Mouse (Mus musculus): ENCODE measurements around the gene Nrsn2. TPM values are rescaled to one million over a fixed set of nuclear protein-coding genes. Genes with fewer than 3 reads are reported as not detected.
A peak's percentile ranks its signal among the peaks of the same experiment; 100 is the strongest.

The Nrsn2 gene
- polyA plus RNA-seq, 1 experiment, result 0.51 TPM

GRCm38 (mm10) chr2:152349205-152349604 lies 27.2 kb downstream of the Nrsn2 start:
- Histone ChIP-seq H3K27ac (ENCODE audit: insufficient read depth, low read depth, low read length) (no peak overlapping the region), H3K36me3 (ENCODE audit: control insufficient read depth, insufficient read depth, low read length) (no peaks in the 10 kb centered on the region), H3K4me1 (ENCODE audit: control insufficient read depth, insufficient read depth, insufficient read length, low read length) (peaks cover 3% of the 10 kb centered on the region; the same call in 1 of the 2 replicates), H3K4me3 (ENCODE audit: low read depth, low read length) (no peak overlapping the region), H3K27me3 (ENCODE audit: control insufficient read depth, insufficient read depth, low read length) (no peaks in the 10 kb centered on the region)
- 87% methylated on average over 6 of the region's 6 CpGs for WGBS
- no peak for TF ChIP-seq POLR2A (IDR thresholded peaks at IDR 0.05; ENCODE audit: low read depth, low read length)
- TF ChIP-seq CTCF (IDR thresholded peaks at IDR 0.05; ENCODE audit: extremely low read depth, insufficient read length, insufficient replicate concordance, low read depth, low read length), result no peak

- WGBS, result 82% methylated on average over 2 of the region's 2 CpGs
- H3K36me3 ChIP-seq (ENCODE audit: control insufficient read depth, insufficient read depth, low read length), result no peaks in the 10 kb centered on the region
- H3K27me3 ChIP-seq (ENCODE audit: control insufficient read depth, insufficient read depth, low read length), result no peaks in the 10 kb centered on the region
- H3K4me3 ChIP-seq (ENCODE audit: low read depth, low read length), result no peak overlapping the region
- no peak overlapping the region for H3K27ac ChIP-seq (ENCODE audit: insufficient read depth, low read depth, low read length)
- TF ChIP-seq CTCF (IDR thresholded peaks at IDR 0.05; ENCODE audit: extremely low read depth, insufficient read length, insufficient replicate concordance, low read depth, low read length) (no peak), POLR2A (IDR thresholded peaks at IDR 0.05; ENCODE audit: low read depth, low read length) (no peak)
- peaks cover 3% of the 10 kb centered on the region; the same call in 1 of the 2 replicates for H3K4me1 ChIP-seq (ENCODE audit: control insufficient read depth, insufficient read depth, insufficient read length, low read length)
These were observed 28.7 kb downstream of the Nrsn2 start for GRCm38 (mm10) chr2:152347722-152348121.

- H3K4me1 ChIP-seq (ENCODE audit: control insufficient read depth, insufficient read depth, insufficient read length, low read length), result peaks cover 3% of the 10 kb centered on the region; the same call in 1 of the 2 replicates
- H3K4me3 ChIP-seq (ENCODE audit: low read depth, low read length), result no peak overlapping the region
- no peak overlapping the region for H3K27ac ChIP-seq (ENCODE audit: insufficient read depth, low read depth, low read length)
- TF ChIP-seq POLR2A (IDR thresholded peaks at IDR 0.05; ENCODE audit: low read depth, low read length), result no peak
- TF ChIP-seq CTCF (IDR thresholded peaks at IDR 0.05; ENCODE audit: extremely low read depth, insufficient read length, insufficient replicate concordance, low read depth, low read length), result no peak
- WGBS, result 73% methylated on average over 9 of the region's 9 CpGs
- H3K27me3 ChIP-seq (ENCODE audit: control insufficient read depth, insufficient read depth, low read length), result no peaks in the 10 kb centered on the region
- H3K36me3 ChIP-seq (ENCODE audit: control insufficient read depth, insufficient read depth, low read length), result no peaks in the 10 kb centered on the region
These were observed 29.5 kb downstream of the Nrsn2 start for GRCm38 (mm10) chr2:152346776-152347465.

GRCm38 (mm10) chr2:152345393-152345792 lies 31.0 kb downstream of the Nrsn2 start:
- Histone ChIP-seq H3K27me3 (ENCODE audit: control insufficient read depth, insufficient read depth, low read length) (no peaks in the 10 kb centered on the region), H3K4me3 (ENCODE audit: low read depth, low read length) (no peak overlapping the region), H3K4me1 (ENCODE audit: control insufficient read depth, insufficient read depth, insufficient read length, low read length) (peaks cover 3% of the 10 kb centered on the region; the same call in 1 of the 2 replicates), H3K36me3 (ENCODE audit: control insufficient read depth, insufficient read depth, low read length) (no peaks in the 10 kb centered on the region), H3K27ac (ENCODE audit: insufficient read depth, low read depth, low read length) (no peak overlapping the region)
- 94% methylated on average over 6 of the region's 6 CpGs for WGBS
- no peak for TF ChIP-seq POLR2A (IDR thresholded peaks at IDR 0.05; ENCODE audit: low read depth, low read length)

DNA sequence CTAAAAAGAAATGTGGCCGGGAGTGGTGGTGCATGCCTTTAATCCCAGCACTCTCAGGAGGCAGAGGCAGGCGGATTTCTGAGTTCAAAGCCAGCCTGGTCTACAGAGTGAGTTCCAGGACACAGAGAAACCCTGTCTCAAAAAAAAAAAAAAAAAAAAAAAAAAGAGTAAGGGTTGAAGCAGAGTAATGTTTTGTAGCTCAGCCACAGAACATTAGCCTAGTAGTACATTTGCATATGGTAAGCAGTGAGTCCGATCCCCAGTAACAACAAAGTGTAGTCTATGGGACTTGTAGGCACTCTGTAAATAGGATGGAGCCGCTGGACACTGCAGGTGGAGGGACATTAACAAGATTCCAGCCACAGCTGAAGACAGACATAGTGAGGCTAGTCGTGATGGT lies 31.5 kb downstream of the Nrsn2 start:
- Histone ChIP-seq H3K4me1 (ENCODE audit: control insufficient read depth, insufficient read depth, insufficient read length, low read length) (peaks cover 3% of the 10 kb centered on the region; the same call in 1 of the 2 replicates), H3K27ac (ENCODE audit: insufficient read depth, low read depth, low read length) (no peak overlapping the region), H3K27me3 (ENCODE audit: control insufficient read depth, insufficient read depth, low read length) (no peaks in the 10 kb centered on the region), H3K36me3 (ENCODE audit: control insufficient read depth, insufficient read depth, low read length) (no peaks in the 10 kb centered on the region), H3K4me3 (ENCODE audit: low read depth, low read length) (no peak overlapping the region)
- TF ChIP-seq POLR2A (IDR thresholded peaks at IDR 0.05; ENCODE audit: low read depth, low read length) (no peak), CTCF (IDR thresholded peaks at IDR 0.05; ENCODE audit: extremely low read depth, insufficient read length, insufficient replicate concordance, low read depth, low read length) (no peak)
- WGBS, result 85% methylated on average over 5 of the region's 5 CpGs

GRCm38 (mm10) chr2:152344361-152344760 lies 32.1 kb downstream of the Nrsn2 start:
- peak overlapping the region; percentile 78 for H3K4me3 ChIP-seq (ENCODE audit: low read depth, low read length)
- H3K4me1 ChIP-seq (ENCODE audit: control insufficient read depth, insufficient read depth, insufficient read length, low read length), result peaks cover 3% of the 10 kb centered on the region; the same call in 1 of the 2 replicates
- 10% methylated on average over 10 of the region's 10 CpGs for WGBS
- no peaks in the 10 kb centered on the region for H3K27me3 ChIP-seq (ENCODE audit: control insufficient read depth, insufficient read depth, low read length)
- no peak overlapping the region; the same call in 1 of the 2 replicates for H3K27ac ChIP-seq (ENCODE audit: insufficient read depth, low read depth, low read length)
- TF ChIP-seq POLR2A (IDR thresholded peaks at IDR 0.05; ENCODE audit: low read depth, low read length), result no peak
- no peak for TF ChIP-seq CTCF (IDR thresholded peaks at IDR 0.05; ENCODE audit: extremely low read depth, insufficient read length, insufficient replicate concordance, low read depth, low read length)
- H3K36me3 ChIP-seq (ENCODE audit: control insufficient read depth, insufficient read depth, low read length), result no peaks in the 10 kb centered on the region

DNA sequence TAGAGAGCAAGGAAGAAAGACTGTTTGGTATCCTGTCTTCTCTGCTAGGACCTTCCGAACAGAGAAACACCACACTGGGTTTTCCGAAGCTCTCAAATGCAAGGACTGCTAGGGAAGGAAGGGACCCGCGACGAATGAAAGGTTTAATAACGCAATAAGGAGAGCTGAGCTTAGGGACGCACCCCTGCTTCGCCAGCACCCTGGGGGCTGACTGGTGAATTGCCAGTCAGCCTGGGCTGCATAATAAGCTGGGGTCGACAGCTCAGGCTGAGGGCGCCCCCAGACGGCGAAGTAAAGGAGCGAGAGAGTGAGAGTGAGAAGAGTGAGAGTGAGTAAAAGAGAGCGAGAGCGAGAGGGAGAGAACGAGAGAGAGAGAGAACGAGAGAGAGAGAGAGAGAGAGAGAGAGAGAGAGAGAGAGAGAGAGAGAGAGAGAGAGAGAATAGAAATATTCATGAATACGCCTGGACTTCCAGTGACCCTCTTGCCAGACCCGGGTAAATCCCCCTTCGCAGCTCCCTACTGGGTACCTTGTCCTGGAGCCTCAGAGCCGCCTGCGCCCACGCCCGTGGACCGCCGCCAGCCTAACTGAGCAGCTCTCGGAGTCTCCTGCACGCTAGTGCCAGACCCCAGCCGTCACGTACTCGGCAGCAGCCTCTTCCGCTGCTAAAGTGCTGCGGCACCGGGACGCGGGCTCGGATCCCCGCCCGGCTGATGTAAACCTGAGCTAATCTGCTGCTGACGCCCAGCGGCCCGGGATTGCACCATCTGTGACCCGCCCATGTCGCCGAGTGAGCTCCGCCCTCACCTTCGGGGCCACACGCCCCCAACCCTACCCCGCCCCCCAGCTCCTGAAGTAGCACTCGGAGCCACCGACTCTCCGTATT lies 32.9 kb downstream of the Nrsn2 start, which contains the start of gene Trib3:
Gene Trib3 (minus strand): TSS at position 704 of the 885 bp plus-strand sequence.
- H3K36me3 ChIP-seq (ENCODE audit: control insufficient read depth, insufficient read depth, low read length), result no peaks in the 10 kb centered on the region
- peak within 1 kb of the TSS; percentile 78 for H3K4me3 ChIP-seq (ENCODE audit: low read depth, low read length)
- peak within 1 kb of the TSS; percentile 41; the same call in 1 of the 2 replicates for H3K27ac ChIP-seq (ENCODE audit: insufficient read depth, low read depth, low read length)
- 1% methylated on average over 51 of the region's 52 CpGs for WGBS
- H3K27me3 ChIP-seq (ENCODE audit: control insufficient read depth, insufficient read depth, low read length), result no peaks in the 10 kb centered on the region
- TF ChIP-seq POLR2A (IDR thresholded peaks at IDR 0.05; ENCODE audit: low read depth, low read length), result peak; percentile 36; the same call in 1 of the 2 replicates
- peak; percentile 65; the same call in 1 of the 2 replicates for TF ChIP-seq CTCF (IDR thresholded peaks at IDR 0.05; ENCODE audit: extremely low read depth, insufficient read length, insufficient replicate concordance, low read depth, low read length)
- H3K4me1 ChIP-seq (ENCODE audit: control insufficient read depth, insufficient read depth, insufficient read length, low read length), result peaks cover 4% of the 10 kb centered on the region; the same call in 1 of the 2 replicates

Data from small intestine, adult 2 months (tissue).